Mouse (Mus musculus) heart, postnatal 0 days (tissue): ENCODE data around the gene Tmem117.

Source experiments
- CTCF ChIP-seq: IDR thresholded peaks from 2 replicates; pipeline ENCODE4 v1.5.1; 2016; ENCODE audit warnings: antibody characterized with exemption, control low read depth, low read depth
- EP300 ChIP-seq: IDR thresholded peaks from 2 replicates; pipeline ENCODE4 v1.6.1; 2016; ENCODE audit warnings: antibody characterized with exemption, low read depth

DNA sequence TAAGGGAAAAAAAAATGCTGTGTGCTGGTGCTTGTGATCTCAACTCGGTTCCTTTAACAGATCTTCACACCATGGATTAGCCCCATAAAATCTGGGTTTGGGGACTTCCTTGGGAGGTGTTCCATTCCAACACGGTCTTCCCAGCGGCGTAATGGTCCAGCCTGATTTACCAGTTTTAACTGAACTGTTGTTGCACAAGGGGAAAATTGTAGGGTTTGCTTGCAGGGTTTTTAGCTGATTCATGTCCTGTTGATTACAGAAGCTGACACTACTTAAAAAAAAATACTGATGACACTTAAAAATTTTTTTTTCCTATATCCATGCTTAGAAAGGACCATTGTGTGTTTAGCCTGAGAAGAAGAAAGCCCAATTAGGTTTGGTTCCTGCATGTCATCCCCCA, 37.7 kb upstream of the Tmem117 start:
- no peak for TF ChIP-seq CTCF
- TF ChIP-seq EP300: no peak
